Mouse (Mus musculus) embryo, embryonic 10.5 days (tissue): ENCODE measurements around the gene Olfr675.
"Not testable (repeated sequence)": the region's sequence is repeated elsewhere in the genome, so short reads cannot be mapped to it uniquely, and the experiment has no call there.

Experiments
- DNase-seq: peaks from one replicate; pipeline ENCODE4 v3.0.0-alpha.2; 2015; ENCODE audit warnings: low spot score

Olfr675 gene

GRCm38 (mm10) chr7:105028360-105028759 lies at the start of gene Olfr675:
Gene Olfr675, minus strand, starts transcription at chr7:105028460.
- no peak for DNase-seq

GRCm38 (mm10) chr7:105064175-105064574 lies 35.9 kb upstream of the Olfr675 start, which contains the start of gene Olfr678:
Gene Olfr678, plus strand, starts transcription at chr7:105064475.
- no peak for DNase-seq

- DNase-seq = no peak
Observed at GRCm38 (mm10) chr7:105058951-105059350, 30.7 kb upstream of the Olfr675 start.

- DNase-seq = peak; percentile 9
Observed at GRCm38 (mm10) chr7:105033836-105034235, 5.6 kb upstream of the Olfr675 start.

GRCm38 (mm10) chr7:105032398-105032797 lies 4.1 kb upstream of the Olfr675 start, which contains the start of gene Olfr676:
Gene Olfr676, plus strand, starts transcription at chr7:105032698.
- no peak for DNase-seq

GRCm38 (mm10) chr7:105022530-105022929 lies 5.7 kb downstream of the Olfr675 start:
- DNase-seq = peak; percentile 1

GRCm38 (mm10) chr7:105001929-105002328 lies 26.3 kb downstream of the Olfr675 start, which contains the start of gene Olfr672:
Gene Olfr672, minus strand, starts transcription at chr7:105002029.
- no peak for DNase-seq

- no peak for DNase-seq
Observed at GRCm38 (mm10) chr7:104979026-104979425, 49.2 kb downstream of the Olfr675 start, which contains the start of gene Olfr671. Gene Olfr671, minus strand, starts transcription at chr7:104979126.

GRCm38 (mm10) chr7:104972507-104972906 lies 55.8 kb downstream of the Olfr675 start:
- not testable (repeated sequence) for DNase-seq
